Mouse (Mus musculus) left cerebral cortex, adult 18-20 months (tissue): ENCODE measurements around the gene Plac1. TPM values are rescaled to one million over a fixed set of nuclear protein-coding genes. Genes with fewer than 3 reads are reported as not detected.
A peak's percentile ranks its signal among the peaks of the same experiment; 100 is the strongest.

Experiments
- DNase-seq, 2 experiments: peaks; one replicate each; pipeline ENCODE4 v3.0.0; 2021 to 2022; ENCODE audit warnings: low spot score in 2 of 2, mixed read lengths in 1 of 2
- total RNA-seq, 2 experiments: library from RNA; stranded (reverse); gene quantifications; 2 replicates each; pipeline ENCODE4 v1.2.3; 2021

Plac1 gene
- total RNA-seq, 2 experiments from 2014 or later = not detected

DNA sequence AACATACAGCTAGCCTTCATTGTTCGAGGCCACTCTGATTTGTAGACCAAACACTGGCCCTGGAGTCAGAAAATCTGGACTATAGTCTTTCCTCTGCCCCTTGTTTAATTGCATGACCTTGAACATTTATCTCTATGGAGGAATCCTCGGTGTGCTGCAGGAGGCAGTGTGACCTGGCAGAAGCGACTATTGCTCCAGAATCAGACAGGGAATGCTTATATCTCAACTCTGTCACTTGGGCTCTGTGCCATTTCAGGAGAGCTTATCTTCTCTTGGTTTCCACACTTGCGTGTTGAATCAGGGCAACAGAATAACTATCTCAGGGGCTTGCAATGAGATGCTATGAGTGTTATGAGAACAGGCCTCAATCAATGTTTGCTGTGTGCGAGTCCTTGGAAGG lies 38.3 kb downstream of the Plac1 start:
- no peak for DNase-seq

DNA sequence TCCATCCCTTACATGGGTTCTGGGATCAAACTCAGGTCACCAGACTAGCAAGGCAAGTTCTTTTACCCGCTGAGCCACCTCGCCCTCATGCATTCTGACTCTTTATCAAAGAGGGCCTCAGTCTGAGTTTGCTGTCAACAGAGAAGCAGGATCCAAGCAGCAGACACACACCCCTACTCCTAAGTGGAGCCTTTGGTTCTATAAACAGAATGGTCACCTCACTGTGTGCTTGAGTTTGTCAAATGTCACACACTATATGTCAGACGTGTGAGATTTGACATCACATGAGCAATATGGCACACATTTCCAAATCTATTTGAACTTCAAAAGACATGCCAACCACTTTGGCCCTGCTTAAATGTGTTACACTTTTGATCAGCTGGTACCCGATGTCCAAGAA lies 42.2 kb downstream of the Plac1 start:
- DNase-seq = no peak

DNA sequence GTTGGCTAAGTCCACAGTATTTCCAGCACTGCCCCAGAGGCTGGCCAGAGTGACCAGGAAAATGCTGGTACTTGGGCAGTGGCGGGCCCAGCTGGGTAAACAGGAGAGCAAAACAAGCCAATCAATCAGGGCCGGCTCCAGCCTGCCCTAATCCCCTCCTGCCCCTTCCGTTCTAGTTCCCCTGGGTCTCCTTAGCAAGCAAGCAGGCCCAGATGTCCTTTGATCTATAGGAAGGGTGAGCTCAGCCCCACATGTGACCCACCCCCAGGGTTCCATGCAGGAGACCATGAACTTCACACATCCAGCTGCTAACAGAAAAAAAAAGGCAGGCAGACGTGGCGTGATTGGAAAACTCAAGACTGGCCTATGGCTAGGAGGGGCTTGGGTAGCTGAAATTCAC lies 43.5 kb downstream of the Plac1 start:
- DNase-seq = no peak

DNA sequence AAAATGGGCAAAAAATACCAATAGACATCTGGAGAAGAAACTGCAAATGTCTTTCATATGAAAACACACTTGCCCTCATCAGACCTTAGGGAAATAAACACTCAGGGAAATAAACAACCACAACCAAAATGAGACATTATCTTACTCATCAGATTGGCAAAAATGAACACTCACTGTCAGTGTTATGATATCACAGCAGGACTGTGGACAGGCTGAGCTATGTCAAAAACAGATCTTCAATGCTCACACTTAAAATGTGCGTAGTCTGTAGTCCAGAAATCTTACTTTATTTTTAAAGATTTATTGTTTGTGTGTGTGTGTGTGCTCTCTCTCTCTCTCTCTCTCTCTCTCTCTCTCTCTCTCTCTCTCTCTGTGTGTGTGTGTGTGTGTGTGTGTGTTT lies 51.2 kb downstream of the Plac1 start:
- DNase-seq = no peak

DNA sequence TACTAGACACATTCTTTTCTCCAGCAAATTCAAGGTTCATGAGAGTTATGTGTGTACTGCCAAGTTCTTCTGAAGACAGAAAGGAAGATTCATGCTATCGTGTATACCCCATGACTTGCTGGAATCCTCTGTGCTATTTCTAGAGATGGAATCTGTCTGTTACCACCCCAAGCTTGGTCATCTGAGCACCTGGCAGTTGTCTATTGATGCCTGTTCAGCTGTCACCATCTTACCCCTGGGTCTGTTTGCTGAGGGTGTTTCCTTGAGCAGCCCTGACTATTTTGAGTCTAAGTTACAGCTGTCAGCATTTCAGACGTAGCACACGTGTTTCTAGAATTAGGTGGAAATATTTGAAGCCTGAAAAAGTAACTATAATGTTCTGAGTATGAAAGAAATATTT lies 60.1 kb downstream of the Plac1 start:
- DNase-seq = no peak

DNA sequence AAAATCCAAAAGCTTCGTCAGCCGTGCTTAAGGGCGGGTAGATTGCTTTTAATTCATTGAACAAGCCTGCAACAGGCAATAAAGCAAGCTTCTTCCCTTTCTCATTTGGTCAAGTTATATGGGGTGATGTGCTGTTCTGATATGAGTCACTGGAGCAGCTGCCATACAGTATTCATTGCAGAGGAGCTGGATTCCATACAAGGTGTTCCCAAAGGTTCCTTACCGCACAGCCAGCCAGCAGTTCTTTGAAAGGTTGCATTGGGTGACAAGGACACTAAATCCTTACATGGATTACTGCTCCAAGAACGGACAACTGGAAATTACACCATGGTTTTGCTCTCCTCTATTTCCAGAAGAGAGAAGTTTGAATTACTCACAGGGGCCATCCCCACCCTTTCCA lies 63.6 kb downstream of the Plac1 start:
- no peak for DNase-seq

DNA sequence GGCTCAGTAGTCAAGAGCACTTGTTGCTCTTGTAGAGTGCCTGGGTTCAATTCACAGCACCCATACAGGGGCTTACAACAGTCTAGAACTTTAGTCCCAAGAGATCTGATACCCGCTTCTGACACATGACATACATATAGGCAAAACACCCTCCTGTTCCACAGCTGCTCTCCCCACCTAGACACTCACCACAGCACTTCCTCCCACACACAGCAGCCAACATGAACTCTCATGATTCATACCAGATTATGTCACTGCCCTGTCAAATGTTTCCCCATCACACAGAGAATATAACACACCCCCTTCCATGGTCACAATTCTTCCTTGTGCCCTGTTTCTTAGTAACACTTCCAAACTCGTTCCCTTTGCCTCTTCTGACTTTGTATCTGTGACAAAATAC lies 71.3 kb downstream of the Plac1 start:
- no peak for DNase-seq

DNA sequence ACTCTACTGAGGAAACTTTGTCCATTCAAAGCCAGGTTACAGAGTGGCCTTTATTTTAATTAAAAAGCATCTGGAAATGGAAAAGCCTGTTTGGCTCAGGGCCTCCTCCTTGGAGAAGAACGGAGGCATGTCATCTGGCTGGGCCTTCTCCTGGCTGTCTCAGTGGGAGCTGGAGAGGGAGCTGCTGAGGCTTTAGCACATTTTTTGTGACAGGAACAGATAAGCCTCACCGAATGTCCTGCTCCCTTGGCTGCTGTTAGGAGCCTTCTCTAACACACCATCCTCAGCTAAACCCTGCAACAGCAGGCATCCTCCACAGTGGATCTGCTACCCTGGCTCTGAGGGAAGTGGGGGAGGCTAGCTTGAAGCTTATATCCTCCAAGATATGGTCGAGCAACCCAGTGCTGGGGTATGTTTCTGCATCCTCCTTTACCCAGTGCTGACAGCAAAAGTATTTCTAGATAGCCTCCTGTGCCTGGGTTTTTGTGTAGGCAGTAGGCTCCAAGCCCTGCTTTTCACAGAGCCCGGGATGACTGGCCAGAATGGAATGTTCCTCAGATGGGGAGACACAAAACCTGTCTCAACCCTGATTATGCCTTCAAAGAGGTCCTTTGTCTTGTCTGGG lies 72.9 kb downstream of the Plac1 start:
- no peak for DNase-seq

DNA sequence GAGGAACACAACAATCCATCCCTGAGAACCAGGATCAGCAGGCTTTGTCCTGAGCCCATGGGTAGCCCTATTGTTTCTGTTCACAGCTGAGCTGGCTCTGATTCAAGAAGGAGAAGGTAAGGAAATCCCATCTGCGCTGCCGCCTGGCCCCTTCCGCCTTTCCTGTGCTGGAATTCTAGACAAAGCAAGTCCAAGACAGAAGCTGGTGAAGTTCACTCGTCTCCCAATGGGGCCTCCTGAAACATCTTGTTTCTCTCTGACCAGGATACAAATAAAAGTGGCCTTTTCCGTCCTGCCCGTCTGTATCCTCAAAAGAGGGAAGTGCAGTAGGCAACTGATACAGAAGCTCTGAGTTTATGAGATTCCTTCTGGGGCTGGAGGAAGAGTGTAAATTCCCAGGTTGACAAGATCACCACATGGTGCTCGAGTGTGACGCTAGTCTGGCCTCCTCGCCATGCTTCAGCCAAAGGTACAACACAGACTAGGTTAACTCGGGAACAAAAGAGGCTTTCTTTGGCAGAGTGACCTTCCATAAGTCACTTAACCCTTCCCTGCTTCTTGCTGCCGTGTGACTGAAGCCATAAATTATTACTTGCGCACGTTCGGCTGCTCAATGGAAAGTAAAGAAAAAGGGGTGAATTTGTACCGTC lies 73.5 kb downstream of the Plac1 start:
- DNase-seq = no peak

DNA sequence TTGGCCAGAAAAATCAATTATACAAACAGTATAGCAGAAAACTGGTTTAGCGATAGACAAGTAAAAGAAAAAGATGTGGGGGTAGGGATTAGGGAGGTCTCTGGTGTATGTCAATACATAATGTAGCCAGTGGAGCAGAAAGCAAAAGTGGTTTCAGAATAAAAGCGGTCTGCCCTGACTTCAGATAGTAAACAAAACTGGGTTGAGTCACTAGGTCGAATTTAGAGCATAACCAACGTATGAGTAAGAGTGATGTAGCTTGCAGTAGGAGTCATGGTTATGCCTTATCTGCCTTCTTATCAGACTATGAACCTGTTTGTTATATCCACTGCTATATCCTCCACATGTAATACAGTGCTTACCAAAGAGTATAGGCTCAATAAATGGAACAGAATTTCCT lies 77.3 kb downstream of the Plac1 start:
- no peak for DNase-seq

DNA sequence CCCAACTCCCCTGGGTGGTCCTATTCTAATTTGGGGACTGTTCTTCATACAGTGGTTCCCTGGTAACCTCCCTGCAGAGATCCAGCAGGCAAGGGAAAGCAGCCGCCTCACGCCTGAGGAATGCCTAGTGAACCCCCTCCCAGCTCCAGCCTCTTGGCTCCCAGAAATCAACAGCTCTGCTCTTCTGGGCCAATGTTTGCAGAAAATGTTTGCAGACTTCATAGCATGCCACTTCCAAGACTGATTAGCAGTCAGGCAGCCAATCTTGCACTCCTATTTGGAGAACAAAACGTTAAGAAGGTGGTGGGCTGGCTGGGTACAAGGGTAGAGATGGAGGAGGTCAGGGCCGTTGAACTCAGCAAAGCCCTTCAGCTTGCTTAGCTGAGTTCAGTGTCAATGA lies 78.3 kb downstream of the Plac1 start:
- DNase-seq = no peak

DNA sequence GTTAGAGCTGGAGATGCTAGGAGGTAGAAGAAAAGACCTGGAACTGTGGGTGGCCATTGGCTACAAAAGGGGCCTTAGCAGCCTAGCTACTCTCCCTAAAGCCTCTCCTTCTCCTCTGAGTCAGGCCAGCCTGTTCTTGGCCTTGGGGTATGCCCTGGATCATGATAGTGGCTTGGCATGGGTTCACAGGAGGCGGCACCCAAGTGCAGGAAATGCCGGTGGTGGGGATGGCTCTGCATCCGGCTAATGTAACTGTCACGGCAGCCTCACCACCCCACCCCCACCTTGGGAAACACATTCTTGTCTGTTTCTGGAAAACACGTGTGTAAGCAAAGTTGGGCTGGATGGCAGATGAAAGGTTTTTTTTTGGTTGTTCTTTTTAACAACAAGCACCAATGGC lies 78.8 kb downstream of the Plac1 start:
- DNase-seq = no peak

DNA sequence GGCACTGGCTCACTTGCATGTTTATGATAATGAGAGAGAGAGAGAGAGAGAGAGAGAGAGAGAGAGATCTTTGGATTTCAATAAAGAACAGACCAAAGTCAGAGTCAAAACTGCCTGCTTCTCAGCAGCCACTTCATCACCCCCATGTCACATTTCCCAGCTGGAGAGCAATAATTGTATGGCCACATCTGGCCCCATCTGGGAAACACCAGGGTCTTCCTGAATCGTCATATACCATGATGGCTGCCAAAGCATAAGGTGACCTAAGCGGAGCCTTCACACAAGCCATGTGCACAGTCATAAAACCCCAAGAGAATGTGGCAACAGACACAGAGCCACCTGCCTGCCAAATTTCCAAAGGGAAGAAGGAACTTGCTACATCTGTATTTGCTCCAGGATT lies 91.9 kb downstream of the Plac1 start:
- no peak for DNase-seq

DNA sequence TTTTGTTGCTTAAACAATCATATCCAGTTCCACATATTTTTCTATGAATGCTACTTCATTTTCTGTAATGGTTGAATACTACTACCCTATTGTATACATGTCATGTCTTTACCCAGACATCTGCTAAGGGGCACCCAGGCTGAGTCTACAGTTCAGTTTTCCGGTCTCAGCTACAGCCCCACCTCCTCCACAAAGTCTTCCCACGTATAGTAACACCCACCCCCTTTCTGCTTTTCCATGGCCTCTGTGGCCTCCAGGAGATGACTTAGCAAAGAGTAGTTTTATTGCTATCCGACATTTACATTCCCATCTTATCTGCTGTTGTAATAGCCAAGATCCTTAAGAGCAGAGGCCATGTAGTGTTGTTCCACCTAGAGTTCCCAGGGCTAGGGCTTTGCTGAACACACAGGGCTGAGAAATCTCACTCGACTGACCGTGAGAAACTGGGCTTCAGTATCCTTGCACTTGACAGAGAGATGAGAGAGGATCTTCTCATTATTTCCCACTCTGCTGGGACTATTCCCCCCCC lies 93.5 kb downstream of the Plac1 start:
- DNase-seq = no peak

DNA sequence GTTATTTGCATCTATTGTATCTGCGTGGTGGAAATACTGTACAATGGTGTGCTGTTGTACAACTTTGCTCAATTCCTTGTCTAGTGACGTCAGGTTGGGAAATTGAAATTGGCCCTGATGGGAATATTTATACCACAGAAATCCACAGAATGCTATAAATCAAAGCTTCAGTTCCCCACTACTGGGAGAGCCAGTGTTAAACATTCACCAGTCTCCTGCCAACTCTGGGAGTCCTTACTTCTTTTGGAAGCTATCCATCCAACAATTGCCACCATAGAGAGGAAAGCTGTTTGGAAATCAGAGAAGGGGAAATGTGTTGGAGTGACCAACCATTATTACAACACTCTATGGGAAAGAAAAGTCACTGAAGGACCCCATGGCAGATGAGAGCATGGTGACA lies 100.3 kb downstream of the Plac1 start:
- no peak for DNase-seq

DNA sequence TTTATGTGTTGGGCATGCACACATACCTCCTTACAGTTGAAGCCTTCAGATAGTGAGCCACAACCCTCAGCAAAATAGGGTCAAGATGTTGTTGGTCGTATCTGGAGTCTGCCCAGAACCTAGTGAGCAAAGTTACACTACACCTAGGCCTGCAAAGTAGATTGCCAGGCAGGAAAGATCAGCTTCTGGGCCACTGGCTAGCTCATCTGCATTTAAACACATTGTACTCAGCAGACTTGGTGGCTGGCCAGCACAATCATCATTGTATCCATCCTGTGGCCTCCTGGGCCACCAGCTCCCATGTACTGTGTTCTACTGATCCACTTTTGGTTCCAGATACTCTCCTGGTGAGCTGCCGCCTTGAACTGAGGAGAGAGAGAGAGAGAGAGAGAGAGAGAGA lies 102.8 kb downstream of the Plac1 start:
- DNase-seq = no peak

DNA sequence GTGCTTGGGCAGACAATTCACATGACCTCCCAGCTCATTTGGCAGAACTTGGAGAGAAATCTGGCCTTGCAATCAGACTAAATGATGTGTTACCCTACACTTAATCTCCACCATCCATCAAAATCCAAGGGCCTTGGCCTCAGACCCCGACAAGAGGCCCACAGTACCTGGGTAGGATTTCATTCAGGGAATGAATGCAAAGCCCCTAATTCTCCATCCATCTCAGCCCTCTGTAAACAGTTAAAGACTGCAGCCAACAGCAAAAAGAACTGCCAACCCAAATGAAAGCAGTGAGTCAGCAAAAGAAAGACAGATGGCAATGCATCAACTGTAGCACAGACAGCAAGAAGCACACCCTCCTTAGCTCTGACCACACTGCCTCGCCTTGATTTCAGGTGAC lies 110.4 kb downstream of the Plac1 start:
- DNase-seq = no peak

DNA sequence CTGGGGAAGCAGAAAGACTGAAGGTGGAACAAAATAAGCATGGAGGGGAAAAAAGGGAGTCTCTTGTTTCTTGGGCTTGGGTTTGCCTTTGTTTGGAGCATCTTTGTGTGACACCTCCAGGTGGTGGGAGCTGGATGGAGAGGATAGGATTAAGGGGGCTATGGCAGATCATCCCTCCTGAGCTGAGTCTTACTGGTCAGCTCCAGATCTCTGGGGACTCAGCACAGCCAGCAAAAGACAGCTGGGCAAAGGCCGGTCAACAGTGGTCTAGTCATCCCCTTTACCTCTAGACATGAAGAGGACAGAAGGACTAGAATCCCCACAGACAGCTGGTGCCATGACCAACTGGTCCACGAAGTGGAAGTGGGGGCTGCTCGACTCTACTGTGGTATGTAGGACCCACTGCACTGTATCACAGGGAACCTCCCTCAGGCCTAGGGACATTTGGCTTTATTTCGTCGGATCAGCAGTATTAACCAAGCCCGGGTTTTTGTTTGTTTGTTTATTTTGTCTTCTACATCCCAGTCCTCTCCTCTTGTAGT lies 113.3 kb downstream of the Plac1 start:
- DNase-seq = no peak

DNA sequence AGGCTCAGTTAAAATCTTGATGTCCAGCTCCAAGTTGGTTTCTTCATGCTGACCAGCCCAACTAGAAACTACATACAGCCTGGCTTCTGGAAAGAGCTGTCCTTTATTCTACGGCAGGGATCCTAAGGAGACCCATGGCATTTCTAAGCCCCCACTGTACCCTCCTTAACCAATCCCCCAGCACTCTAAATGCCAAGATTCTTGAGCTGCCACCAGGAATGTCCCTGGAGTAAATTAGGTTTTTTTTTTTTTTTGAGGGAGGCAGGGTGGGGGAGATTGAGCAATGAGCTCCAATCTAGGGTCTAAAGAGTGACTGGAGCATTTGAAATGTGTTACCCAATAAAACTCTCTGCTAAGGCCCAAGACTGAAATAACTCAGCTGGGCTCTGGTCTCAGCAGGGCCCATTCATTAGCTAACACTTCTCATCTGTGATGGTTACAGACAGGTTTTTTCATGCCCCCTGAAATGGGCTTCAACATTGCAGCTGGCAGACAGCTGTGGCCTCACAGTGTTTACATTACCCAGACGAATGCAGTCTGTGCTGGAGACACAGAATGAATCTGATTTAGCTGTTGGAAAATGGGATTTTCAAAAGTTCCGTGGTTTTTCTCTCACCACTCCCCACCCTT lies 114.0 kb downstream of the Plac1 start:
- no peak for DNase-seq

DNA sequence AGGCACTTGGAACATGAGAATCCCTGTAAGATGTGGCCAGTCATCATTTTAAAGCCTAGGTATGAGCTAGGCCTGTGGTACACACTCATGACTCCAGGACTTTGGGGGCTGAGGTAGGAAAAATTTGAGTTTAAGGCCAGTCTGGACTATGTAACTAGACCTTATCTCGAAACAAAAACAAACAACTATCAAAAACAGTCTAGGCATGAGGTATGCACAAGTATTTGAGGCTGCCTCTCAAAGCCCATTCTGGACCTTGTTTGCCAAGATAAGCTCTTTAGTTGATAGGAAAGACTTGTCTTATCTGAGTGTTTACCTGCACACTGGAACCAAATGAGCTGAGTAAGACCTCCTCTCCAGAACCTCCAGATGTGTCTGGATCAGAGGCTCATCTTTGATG lies 116.3 kb downstream of the Plac1 start:
- DNase-seq = no peak

DNA sequence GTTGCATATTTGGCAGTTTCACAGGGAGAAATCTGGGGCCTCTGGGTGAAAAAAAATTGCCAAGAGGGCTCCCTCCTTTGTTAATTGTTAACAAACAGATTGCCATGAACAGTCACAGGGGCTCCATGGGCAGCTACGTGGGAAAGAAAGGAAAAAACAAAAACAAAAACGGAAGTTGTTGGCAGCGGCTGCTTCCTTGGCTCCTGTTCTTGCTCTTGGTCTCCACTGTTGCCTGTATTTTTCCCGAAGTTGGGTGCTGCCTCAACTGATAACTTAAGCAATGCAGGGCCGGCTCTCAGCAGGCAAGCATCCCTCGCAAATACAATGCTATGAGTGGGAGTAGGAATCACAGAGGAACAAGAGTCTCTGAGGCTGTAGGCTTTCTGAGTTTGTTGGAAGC lies 121.3 kb downstream of the Plac1 start:
- DNase-seq = peak in 1 of 2 experiments; percentile 7

DNA sequence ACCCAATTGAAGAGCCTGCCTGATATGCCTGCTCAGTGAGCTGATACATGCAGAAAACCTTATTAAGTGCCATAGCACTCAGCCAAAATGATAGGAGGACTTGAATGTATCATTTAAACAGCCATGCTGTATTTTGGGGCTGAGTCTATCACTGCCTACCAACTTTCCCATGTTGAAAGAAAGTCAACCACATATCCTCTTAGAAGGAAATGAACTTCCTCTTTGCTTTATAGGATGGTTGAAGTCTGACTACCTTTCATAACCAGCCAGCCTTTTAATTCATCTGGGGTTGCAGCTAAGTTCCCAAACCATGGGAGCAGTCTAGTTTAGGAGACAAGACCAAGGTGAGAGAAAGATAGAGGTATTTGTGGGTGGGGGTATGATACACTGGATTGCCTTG lies 121.9 kb downstream of the Plac1 start:
- DNase-seq = no peak
